Mouse (Mus musculus) embryo, embryonic 9.5 days (tissue): ENCODE results near the gene Tbxa2r.
A peak's percentile ranks its signal among the peaks of the same experiment; 100 is the strongest.

Experiments
- DNase-seq: peaks from one replicate; pipeline ENCODE4 v3.0.0-alpha.2; 2017; ENCODE audit errors: extremely low spot score

The Tbxa2r gene

DNA sequence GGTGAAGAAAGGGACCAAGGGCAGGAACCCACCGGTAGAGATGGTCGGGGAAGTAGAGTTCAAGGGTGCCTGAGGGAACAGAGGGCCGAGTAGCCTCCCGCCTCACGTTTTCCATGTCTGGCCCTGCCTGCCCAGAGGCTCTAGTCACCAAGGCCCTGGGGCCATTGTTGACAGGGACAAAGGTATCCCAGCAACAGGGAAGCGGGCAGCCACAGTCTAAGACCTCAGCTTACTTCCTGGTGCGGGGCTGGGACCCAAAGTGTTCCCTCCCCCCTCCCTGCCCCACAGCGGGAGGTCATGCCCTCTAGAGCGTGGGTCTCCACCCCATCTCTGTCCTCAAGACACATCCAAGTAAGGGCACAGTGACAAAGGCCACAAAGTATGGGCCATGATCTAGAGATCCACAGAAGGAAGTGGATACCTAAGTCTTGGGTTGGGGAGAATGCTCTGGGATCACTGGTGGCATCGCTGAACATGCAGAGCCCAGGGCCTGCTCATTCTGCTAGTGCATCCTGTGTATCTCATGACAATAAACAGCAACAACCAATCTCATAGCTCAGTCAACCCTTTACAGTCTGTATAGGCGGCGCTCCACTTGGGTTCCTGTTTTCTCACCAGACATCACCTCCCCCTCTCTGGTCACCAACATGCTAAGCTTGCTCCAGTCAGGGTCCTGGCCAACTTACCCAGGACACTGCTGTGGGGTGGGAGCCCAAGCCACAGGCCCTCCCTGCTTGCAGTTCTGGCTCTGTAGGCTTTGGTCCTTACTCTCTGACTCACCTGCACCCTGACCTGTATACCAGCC is 37.3 kb downstream of the Tbxa2r start, which contains the start of gene 4930404N11Rik:
TSS of gene 4930404N11Rik (minus strand) at position 145 of the 805 bp plus-strand sequence.
- DNase-seq, result peak; percentile 70

GRCm38 (mm10) chr10:81366477-81367206 is 38.1 kb downstream of the Tbxa2r start:
- DNase-seq, result no peak

DNA sequence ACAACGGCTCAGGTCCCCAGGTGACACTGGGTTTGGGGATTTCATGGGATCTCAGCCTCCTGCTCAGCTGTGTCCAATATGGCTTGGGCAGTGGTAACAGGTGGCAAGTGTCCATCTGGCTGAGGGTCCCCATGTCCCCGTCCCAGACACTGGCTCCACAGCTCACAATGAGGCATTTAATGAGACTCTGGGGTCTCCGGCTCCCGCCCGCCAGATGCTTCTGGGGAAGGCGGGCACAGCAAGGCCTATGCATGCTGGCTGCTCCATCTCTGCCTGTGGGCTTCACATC is 38.6 kb downstream of the Tbxa2r start:
- DNase-seq, result no peak

DNA sequence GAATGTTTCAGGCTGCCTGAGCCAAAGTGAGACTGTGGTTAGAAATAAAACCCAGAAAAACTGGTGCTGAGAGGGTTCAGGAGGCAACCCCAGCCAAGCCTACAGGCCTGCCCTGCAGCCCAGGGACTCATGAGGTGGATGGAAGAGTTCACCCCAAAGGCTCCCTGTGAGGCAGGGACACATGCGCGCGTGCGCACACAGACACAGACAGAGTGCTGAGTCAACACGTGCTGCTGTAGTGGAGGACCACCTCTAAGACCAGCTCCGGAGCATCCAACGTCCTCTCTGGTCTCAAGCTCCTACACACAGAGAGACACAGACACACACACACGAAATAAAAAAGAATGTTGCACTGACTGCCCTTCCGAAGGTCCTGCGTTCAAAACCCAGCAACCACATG is 46.8 kb downstream of the Tbxa2r start:
- DNase-seq, result no peak

GRCm38 (mm10) chr10:81376561-81377361 is 48.2 kb downstream of the Tbxa2r start:
- DNase-seq, result no peak

DNA sequence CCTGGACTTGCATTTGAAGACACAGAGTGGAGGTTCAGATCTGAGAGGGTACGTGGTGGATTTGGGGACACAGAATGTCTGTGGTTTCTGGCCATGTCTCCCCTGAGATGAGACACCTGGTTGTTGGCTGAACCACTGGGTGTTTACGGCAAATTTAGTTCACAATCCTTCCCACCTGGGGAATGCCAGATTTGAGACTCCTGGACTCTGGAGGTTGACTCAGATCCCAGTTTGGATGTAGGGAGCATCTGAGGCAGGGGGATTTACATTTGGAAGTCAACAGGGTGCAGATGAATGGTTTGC is 48.8 kb downstream of the Tbxa2r start:
- no peak for DNase-seq

- DNase-seq, result no peak
Measured at GRCm38 (mm10) chr10:81377793-81378552, 49.4 kb downstream of the Tbxa2r start, which contains the start of gene Fzr1. Fzr1 (minus strand) TSS chr10:81378516.

- DNase-seq, result peak; percentile 100
Measured at GRCm38 (mm10) chr10:81378553-81379182, 50.1 kb downstream of the Tbxa2r start.

DNA sequence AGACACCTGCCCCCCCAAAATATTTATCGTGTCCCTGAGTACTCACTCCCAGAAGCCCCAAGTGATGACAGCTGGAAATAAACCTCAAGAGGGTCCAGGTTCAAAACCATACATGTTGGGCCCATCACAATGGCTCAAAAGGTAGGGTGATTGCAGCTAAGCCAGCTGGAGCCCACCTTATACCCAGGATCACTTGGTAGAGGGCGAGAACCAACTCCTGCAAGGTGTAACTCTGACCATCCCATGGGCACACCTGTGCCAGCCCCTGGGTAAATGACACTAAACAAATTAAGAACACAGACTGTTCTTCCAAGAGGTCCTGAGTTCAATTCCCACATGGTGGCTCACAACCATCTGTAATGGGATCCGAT is 50.6 kb downstream of the Tbxa2r start:
- DNase-seq, result no peak

DNA sequence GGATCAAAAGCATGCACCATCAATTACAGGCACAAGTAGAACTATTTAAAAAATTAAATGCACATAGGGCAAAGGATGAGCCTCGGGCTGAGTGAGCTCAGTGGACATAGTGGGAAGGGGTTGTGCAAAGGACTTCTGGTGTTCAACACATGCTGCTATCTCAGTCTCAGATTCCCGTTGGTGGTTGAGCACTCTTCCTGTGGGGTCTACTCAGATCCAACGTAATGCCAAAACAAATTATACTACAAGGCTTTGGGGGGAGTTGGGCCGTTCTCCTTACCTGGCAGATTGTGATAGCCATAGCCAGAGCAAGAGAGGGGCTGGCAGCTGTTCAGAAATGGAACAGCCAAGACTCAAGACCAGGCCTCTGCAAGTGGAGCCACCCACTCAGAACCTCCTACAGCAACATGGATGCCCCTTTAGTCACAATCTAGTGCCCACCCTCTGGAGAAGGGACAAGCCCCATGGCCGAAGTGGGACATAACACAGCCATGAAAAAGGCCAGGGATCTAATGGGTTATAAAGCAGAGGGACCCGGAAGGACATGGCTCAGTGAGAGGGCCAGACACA is 51.4 kb downstream of the Tbxa2r start:
- no peak for DNase-seq

DNA sequence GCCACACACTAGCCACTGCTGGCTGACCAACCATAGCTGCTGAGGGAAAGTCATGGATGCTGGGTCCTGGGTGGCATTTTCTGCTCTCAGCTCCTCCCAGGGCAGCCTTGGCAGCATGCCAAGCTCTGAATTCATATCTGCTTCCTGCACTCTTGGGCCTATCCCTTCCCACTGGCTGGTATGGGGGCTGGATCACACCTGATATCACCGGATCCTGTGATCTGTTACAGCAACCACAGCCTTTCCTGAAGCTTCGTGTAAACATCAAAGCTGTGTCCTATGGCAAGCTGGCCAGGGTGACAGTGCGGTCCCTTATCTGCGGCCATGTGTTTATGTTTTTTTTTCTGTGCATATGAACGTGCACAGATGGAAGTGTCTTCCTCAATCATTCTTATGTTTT is 53.5 kb downstream of the Tbxa2r start:
- no peak for DNase-seq

GRCm38 (mm10) chr10:81383802-81384604 is 55.5 kb downstream of the Tbxa2r start, which contains the start of the genes Dohh and Gm48551:
Dohh (plus strand) TSS chr10:81384428.
Gm48551 (plus strand) TSS chr10:81384466.
- DNase-seq, result peak; percentile 99

DNA sequence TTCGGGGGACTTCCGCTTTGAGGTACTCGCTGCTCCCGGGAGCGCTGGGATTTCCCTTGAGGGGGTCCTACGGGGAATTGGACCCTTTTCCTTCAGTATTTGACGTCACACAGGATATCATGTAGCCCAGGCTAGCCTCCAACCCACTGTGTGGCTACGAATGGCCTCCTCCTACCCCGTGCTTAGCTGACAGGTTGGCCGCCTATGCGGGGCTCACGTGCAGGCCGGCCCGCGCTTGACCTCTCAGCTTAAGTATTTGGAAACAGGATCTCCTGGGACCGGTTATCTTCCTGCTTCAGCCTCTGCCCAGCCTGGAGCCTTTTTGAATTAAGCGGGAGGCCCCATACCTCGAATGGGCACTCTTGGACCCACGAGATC is 56.1 kb downstream of the Tbxa2r start:
- no peak for DNase-seq
